Mouse (Mus musculus) intestine, embryonic 15.5 days (tissue): ENCODE measurements at regions not wholly inside any gene's neighbourhood (a gene's known extent, or its start where the extent isn't known, plus 50 kb on each side); places are given as distances from the start of the nearest gene placed in this dataset.
"Not testable (repeated sequence)": the region's sequence is repeated elsewhere in the genome, so short reads cannot be mapped to it uniquely, and the experiment has no call there.

Experiments
- ATAC-seq: fragments of 200-750 bp; cut with Nextera tagmentation; 2 replicates; pipeline ENCODE4 v1.8.0; 2017; ENCODE audit warnings: moderate TSS enrichment, moderate library complexity
- H3K27ac ChIP-seq: fragments of 300-500 bp; sonication (generic); 2 replicates; pipeline ENCODE4 v1.5.1; 2015; ENCODE audit warnings: mild to moderate bottlenecking, inconsistent platforms
- H3K27me3 ChIP-seq: fragments of 300-500 bp; sonication (generic); replicated peaks from 2 replicates; pipeline ENCODE4 v1.6.1; 2015; ENCODE audit warnings: inconsistent platforms
- H3K36me3 ChIP-seq: fragments of 300-500 bp; sonication (generic); 2 replicates; pipeline ENCODE4 v1.6.1; 2015; ENCODE audit warnings: inconsistent platforms
- H3K4me1 ChIP-seq: fragments of 300-500 bp; sonication (generic); replicated peaks from 2 replicates; pipeline ENCODE4 v1.6.1; 2015; ENCODE audit warnings: inconsistent platforms
- H3K4me2 ChIP-seq: fragments of 300-500 bp; sonication (generic); replicated peaks from 2 replicates; pipeline ENCODE4 v1.6.1; 2015; ENCODE audit warnings: mild to moderate bottlenecking, inconsistent platforms
- H3K4me3 ChIP-seq: fragments of 300-500 bp; sonication (generic); replicated peaks from 2 replicates; pipeline ENCODE4 v1.5.1; 2015; ENCODE audit warnings: inconsistent platforms
- H3K9ac ChIP-seq: fragments of 300-500 bp; sonication (generic); 2 replicates; pipeline ENCODE4 v1.6.1; 2015; ENCODE audit warnings: inconsistent platforms
- H3K9me3 ChIP-seq: fragments of 300-500 bp; sonication (generic); 2 replicates; pipeline ENCODE4 v1.6.1; 2016; ENCODE audit warnings: inconsistent platforms
- WGBS: fragments of 180-500 bp; shearing (Covaris S2); methylation state at CpG from one replicate; pipeline ENCODE4 v1.1.7; 2015; 5-methylcytosine and 5-hydroxymethylcytosine counted together

DNA sequence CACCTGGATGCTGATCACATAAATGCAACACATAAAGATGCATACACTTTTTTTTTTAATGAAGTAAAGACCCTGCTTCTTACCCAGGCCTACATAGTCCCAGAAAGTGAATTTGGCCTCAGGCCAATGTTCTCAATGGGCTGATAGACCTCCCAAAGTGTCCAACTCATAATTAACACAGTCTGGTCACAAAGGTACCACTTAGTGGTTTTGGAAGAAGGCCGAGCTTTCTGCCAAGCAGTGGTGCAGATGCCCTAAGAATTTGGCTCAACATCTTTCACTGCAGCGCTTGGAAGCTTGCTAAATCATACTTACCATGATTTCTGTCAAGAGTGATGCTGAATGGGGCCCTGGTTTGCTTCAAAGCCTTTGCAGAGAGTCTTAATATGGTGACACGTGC lies 706.4 kb upstream of the Rag2 start:
- no peak overlapping the region for H3K4me3 ChIP-seq
- H3K9ac ChIP-seq, result no peak overlapping the region
- no peaks in the 10 kb centered on the region for H3K36me3 ChIP-seq
- H3K9me3 ChIP-seq, result no peaks in the 10 kb centered on the region
- no peak for ATAC-seq
- H3K27ac ChIP-seq, result no peak overlapping the region
- no peak overlapping the region for H3K4me2 ChIP-seq
- H3K27me3 ChIP-seq, result no peaks in the 10 kb centered on the region
- 69% methylated on average over 3 of the region's 3 CpGs for WGBS
- H3K4me1 ChIP-seq, result no peaks in the 10 kb centered on the region

- ATAC-seq, result no peak
- no peak overlapping the region for H3K27ac ChIP-seq
- H3K4me3 ChIP-seq, result no peak overlapping the region
- no peak overlapping the region for H3K9ac ChIP-seq
- WGBS, result 54% methylated on average over 1 of the region's 1 CpGs
- no peaks in the 10 kb centered on the region for H3K36me3 ChIP-seq
- H3K9me3 ChIP-seq, result no peaks in the 10 kb centered on the region
- H3K4me1 ChIP-seq, result no peaks in the 10 kb centered on the region
- H3K27me3 ChIP-seq, result no peaks in the 10 kb centered on the region
- H3K4me2 ChIP-seq, result no peak overlapping the region
Observed at GRCm38 (mm10) chr2:100919537-100920212, 704.8 kb upstream of the Rag2 start.

DNA sequence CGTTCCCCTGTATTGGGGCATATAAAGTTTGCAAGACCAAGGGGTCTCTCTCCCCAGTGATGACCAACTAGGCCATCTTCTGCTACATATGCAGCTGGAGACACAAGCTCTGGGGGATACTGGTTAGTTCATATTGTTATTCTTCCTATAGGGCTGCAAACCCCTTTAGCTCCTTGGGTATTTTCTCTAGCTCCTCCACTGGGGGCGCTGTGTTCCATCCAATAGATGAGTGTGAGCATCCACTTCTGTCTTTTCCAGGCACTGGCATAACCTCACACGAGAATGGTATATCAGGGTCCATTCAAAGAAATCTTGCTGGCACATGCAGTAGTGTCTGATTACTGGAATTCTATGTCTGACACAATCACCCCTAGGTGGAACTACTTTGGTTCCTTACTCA lies 675.9 kb upstream of the Rag2 start:
- H3K36me3 ChIP-seq, H3K4me2 ChIP-seq, H3K27me3 ChIP-seq, ATAC-seq, H3K9me3 ChIP-seq, H3K4me3 ChIP-seq, H3K27ac ChIP-seq, H3K9ac ChIP-seq, H3K4me1 ChIP-seq: not testable (repeated sequence)
- whole genome bisulfite sequencing, result 50% methylated on average over 3 of the region's 3 CpGs

GRCm38 (mm10) chr2:100959412-100959811 lies 665.1 kb upstream of the Rag2 start:
- H3K9ac ChIP-seq, result no peak overlapping the region
- H3K27ac ChIP-seq, result no peak overlapping the region
- no peak overlapping the region for H3K4me3 ChIP-seq
- no peak for ATAC-seq
- no peaks in the 10 kb centered on the region for H3K9me3 ChIP-seq
- WGBS, result 78% methylated on average over 1 of the region's 1 CpGs
- H3K4me2 ChIP-seq, result no peak overlapping the region
- no peaks in the 10 kb centered on the region for H3K36me3 ChIP-seq
- H3K4me1 ChIP-seq, result no peaks in the 10 kb centered on the region
- H3K27me3 ChIP-seq, result no peaks in the 10 kb centered on the region

- H3K9me3 ChIP-seq, result no peaks in the 10 kb centered on the region
- H3K4me3 ChIP-seq, result no peak overlapping the region
- no peak overlapping the region for H3K9ac ChIP-seq
- no peak overlapping the region for H3K4me2 ChIP-seq
- 87% methylated on average over 2 of the region's 2 CpGs for WGBS
- no peak for ATAC-seq
- H3K27ac ChIP-seq, result no peak overlapping the region
- H3K4me1 ChIP-seq, result no peaks in the 10 kb centered on the region
- H3K27me3 ChIP-seq, result no peaks in the 10 kb centered on the region
- H3K36me3 ChIP-seq, result no peaks in the 10 kb centered on the region
Observed at GRCm38 (mm10) chr2:100964584-100964983, 659.9 kb upstream of the Rag2 start.

- no peak overlapping the region for H3K4me2 ChIP-seq
- no peaks in the 10 kb centered on the region for H3K27me3 ChIP-seq
- no peaks in the 10 kb centered on the region for H3K4me1 ChIP-seq
- H3K4me3 ChIP-seq, result no peak overlapping the region
- peak; percentile 89 for ATAC-seq
- no peak overlapping the region for H3K27ac ChIP-seq
- no peak overlapping the region for H3K9ac ChIP-seq
- H3K36me3 ChIP-seq, result no peaks in the 10 kb centered on the region
- H3K9me3 ChIP-seq, result no peaks in the 10 kb centered on the region
Observed at GRCm38 (mm10) chr2:100977202-100977601, 647.3 kb upstream of the Rag2 start.

DNA sequence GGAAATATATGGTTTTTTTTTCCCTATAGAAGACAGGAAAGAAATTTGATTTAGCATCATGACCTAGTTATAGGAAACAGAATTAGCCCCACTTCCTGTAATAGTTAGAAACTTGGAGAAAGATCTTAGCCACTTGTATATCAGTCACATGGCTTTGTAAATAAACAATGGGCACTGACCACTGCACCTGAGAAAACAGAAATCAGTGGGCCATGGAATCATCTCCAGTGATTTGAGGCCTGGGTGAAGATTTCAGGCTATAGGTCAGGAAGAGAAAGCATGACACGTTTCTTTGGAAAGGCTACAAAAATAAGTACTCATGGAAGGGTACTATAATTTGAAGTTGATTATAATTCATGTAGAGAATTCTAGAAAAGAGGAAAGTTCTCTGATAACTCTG lies 642.2 kb upstream of the Rag2 start:
- WGBS, result 61% methylated on average over 1 of the region's 1 CpGs
- H3K4me1 ChIP-seq, result no peaks in the 10 kb centered on the region

GRCm38 (mm10) chr2:101015353-101015752 lies 609.2 kb upstream of the Rag2 start:
- WGBS, result 76% methylated on average over 3 of the region's 3 CpGs

More for the DNA sequence above, 642.2 kb upstream of the Rag2 start:
- Histone ChIP-seq H3K27me3 (no peaks in the 10 kb centered on the region), H3K27ac (no peak overlapping the region), H3K9ac (no peak overlapping the region), H3K4me3 (no peak overlapping the region), H3K4me2 (no peak overlapping the region), H3K9me3 (no peaks in the 10 kb centered on the region), H3K36me3 (no peaks in the 10 kb centered on the region)
- ATAC-seq, result no peak

GRCm38 (mm10) chr2:101019384-101019783 lies 605.1 kb upstream of the Rag2 start:
- Histone ChIP-seq H3K9me3 (no peaks in the 10 kb centered on the region), H3K36me3 (no peaks in the 10 kb centered on the region), H3K4me3 (no peak overlapping the region), H3K27ac (no peak overlapping the region), H3K4me2 (no peak overlapping the region), H3K9ac (no peak overlapping the region), H3K27me3 (no peaks in the 10 kb centered on the region), H3K4me1 (no peaks in the 10 kb centered on the region)
- WGBS, result 89% methylated on average over 2 of the region's 2 CpGs
- no peak for ATAC-seq

More at GRCm38 (mm10) chr2:101015353-101015752, 609.2 kb upstream of the Rag2 start:
- Histone ChIP-seq H3K9me3 (no peaks in the 10 kb centered on the region), H3K9ac (no peak overlapping the region), H3K36me3 (no peaks in the 10 kb centered on the region), H3K27me3 (no peaks in the 10 kb centered on the region), H3K4me2 (no peak overlapping the region), H3K27ac (no peak overlapping the region), H3K4me1 (no peaks in the 10 kb centered on the region), H3K4me3 (no peak overlapping the region)
- peak; percentile 90 for ATAC-seq

DNA sequence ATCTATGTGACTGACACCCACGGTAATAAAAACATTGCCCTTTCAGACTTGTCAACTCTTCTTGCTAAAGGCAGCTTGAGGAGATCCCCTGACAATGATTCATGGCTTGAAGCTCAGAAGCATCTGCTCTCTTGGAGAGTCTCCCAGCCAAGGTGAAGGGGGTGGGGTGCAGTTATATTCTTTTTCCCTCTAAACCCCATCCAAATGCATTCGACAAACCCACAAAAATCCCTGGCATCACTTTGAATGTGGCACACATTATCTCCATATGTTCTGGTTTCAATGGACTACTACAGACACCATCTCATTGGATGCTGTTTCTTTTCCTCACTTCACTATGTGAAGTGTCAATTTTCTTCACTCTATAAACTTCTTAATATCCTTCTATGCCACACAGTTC lies 603.0 kb upstream of the Rag2 start:
- H3K4me1 ChIP-seq, result no peaks in the 10 kb centered on the region
- H3K9me3 ChIP-seq, result no peaks in the 10 kb centered on the region
- no peak overlapping the region for H3K9ac ChIP-seq
- no peak for ATAC-seq
- no peak overlapping the region for H3K27ac ChIP-seq
- WGBS, result 77% methylated on average over 2 of the region's 2 CpGs
- no peaks in the 10 kb centered on the region for H3K27me3 ChIP-seq
- no peak overlapping the region for H3K4me2 ChIP-seq
- no peaks in the 10 kb centered on the region for H3K36me3 ChIP-seq
- H3K4me3 ChIP-seq, result no peak overlapping the region

- 60% methylated on average over 3 of the region's 3 CpGs for WGBS
- Histone ChIP-seq H3K9me3 (no peaks in the 10 kb centered on the region), H3K27me3 (no peaks in the 10 kb centered on the region), H3K9ac (no peak overlapping the region), H3K27ac (no peak overlapping the region), H3K36me3 (no peaks in the 10 kb centered on the region), H3K4me2 (no peak overlapping the region), H3K4me3 (no peak overlapping the region), H3K4me1 (no peaks in the 10 kb centered on the region)
- ATAC-seq, result no peak
Observed at GRCm38 (mm10) chr2:101043050-101043449, 581.5 kb upstream of the Rag2 start.

- H3K9ac ChIP-seq, result no peak overlapping the region
- no peak overlapping the region for H3K4me2 ChIP-seq
- no peaks in the 10 kb centered on the region for H3K9me3 ChIP-seq
- 78% methylated on average over 4 of the region's 4 CpGs for WGBS
- no peak overlapping the region for H3K4me3 ChIP-seq
- no peaks in the 10 kb centered on the region for H3K27me3 ChIP-seq
- no peak overlapping the region for H3K27ac ChIP-seq
- no peaks in the 10 kb centered on the region for H3K36me3 ChIP-seq
- H3K4me1 ChIP-seq, result no peaks in the 10 kb centered on the region
- no peak for ATAC-seq
Observed at GRCm38 (mm10) chr2:101062939-101063338, 561.6 kb upstream of the Rag2 start.

DNA sequence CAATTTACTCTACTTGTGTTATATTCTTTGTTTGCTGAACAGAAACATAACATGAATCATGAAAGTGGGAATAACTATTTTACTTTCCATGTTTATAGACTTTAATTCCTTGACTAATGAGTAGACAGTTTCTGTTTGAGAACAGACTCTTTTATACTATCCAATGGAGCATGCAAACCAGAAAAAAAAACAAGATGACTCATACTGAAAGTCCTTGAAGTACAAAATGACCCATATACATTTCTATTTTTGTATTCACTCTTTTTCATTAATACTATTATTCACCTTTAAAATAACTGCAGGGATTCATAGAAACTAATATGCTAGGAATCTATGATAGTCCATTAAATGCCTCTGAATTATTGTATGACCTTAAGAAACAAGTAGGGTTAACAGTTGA lies 549.5 kb upstream of the Rag2 start:
- Histone ChIP-seq H3K9me3 (no peaks in the 10 kb centered on the region), H3K36me3 (no peaks in the 10 kb centered on the region), H3K27me3 (no peaks in the 10 kb centered on the region), H3K4me1 (no peaks in the 10 kb centered on the region), H3K4me2 (no peak overlapping the region), H3K27ac (no peak overlapping the region), H3K4me3 (no peak overlapping the region), H3K9ac (no peak overlapping the region)
- no peak for ATAC-seq
